Mouse (Mus musculus): ENCODE results near the gene Dop1b. TPM values are rescaled to one million over a fixed set of nuclear protein-coding genes. Genes with fewer than 3 reads are reported as not detected.

Gene Dop1b
- polyA plus RNA-seq, 1 experiment: 21.7 TPM

DNA sequence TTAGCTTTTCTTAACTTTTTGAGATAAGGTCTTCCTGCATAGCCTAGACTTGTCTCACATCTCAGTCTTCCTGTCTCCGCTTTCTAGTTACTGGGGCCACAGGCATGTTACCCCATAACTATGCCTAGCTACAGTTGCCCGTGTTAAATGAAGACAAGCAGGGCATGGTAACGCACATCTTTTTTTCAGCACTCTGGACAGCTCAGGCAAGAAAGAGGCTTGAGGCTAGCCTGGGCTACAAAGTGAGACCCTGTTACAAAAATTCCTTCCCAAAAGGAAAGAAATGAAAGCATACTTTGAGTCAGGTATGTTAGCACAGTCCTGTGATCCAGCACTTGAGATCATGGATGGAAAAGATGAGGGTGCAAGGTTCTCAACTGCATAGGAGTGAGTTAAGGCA is 138.8 kb downstream of the Dop1b start:
- Histone ChIP-seq H3K36me3 (ENCODE audit: control insufficient read depth, insufficient read depth, low read length) (peaks cover 5% of the 10 kb centered on the region), H3K27me3 (ENCODE audit: control insufficient read depth, insufficient read depth, low read length) (no peaks in the 10 kb centered on the region), H3K4me1 (ENCODE audit: control insufficient read depth, insufficient read depth, low read length) (no peaks in the 10 kb centered on the region), H3K27ac (ENCODE audit: control insufficient read depth, insufficient read depth, low read depth, low read length) (no peak overlapping the region), H3K4me3 (ENCODE audit: control insufficient read depth, low read depth, low read length) (no peak overlapping the region)
- no peak for TF ChIP-seq POLR2A (IDR thresholded peaks at IDR 0.05; ENCODE audit: control insufficient read depth, low read depth, low read length)
- no peak for TF ChIP-seq CTCF (IDR thresholded peaks at IDR 0.05; ENCODE audit: control insufficient read depth, insufficient read depth, insufficient replicate concordance, low read depth, low read length)

DNA sequence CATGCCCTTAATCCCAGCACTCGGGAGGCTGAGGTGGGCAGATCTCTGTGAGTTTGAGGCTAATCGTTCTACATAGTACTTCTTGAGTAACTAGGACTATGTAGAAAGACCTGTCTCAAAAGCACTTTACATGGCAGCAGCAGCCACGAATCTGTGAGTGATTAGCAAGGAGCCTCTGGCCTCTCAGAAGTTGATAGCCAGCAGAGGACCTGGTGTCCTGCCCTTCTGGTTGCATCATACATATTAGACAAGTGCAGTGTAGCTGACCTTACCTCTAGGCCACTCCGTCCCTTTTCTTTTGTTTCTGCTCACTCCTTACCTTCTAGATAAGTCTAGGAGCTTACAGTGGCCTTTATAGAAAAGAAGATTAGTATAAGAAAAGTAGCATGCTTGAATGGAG is 148.3 kb downstream of the Dop1b start:
- TF ChIP-seq POLR2A (IDR thresholded peaks at IDR 0.05; ENCODE audit: control insufficient read depth, low read depth, low read length) (no peak), CTCF (IDR thresholded peaks at IDR 0.05; ENCODE audit: control insufficient read depth, insufficient read depth, insufficient replicate concordance, low read depth, low read length) (no peak)
- Histone ChIP-seq H3K4me3 (ENCODE audit: control insufficient read depth, low read depth, low read length) (no peak overlapping the region), H3K4me1 (ENCODE audit: control insufficient read depth, insufficient read depth, low read length) (no peaks in the 10 kb centered on the region), H3K27ac (ENCODE audit: control insufficient read depth, insufficient read depth, low read depth, low read length) (no peak overlapping the region), H3K27me3 (ENCODE audit: control insufficient read depth, insufficient read depth, low read length) (no peaks in the 10 kb centered on the region), H3K36me3 (ENCODE audit: control insufficient read depth, insufficient read depth, low read length) (peaks cover 2% of the 10 kb centered on the region)

Other genes starting within 250 kb of the Dop1b start
- 6.2 and 7.7 TPM in 2 replicates for gene Setd4, start 107.8 kb upstream of the Dop1b start, polyA plus RNA-seq (2012; rRNA removed)
- gene Cbr1, start 106.1 kb upstream of the Dop1b start, polyA plus RNA-seq (2012; rRNA removed): 35.7 and 51.9 TPM in 2 replicates
- not detected in 2 replicates for gene Gm5678, start 83.8 kb upstream of the Dop1b start, polyA plus RNA-seq (2012; rRNA removed)
- gene Cbr3, start 28.7 kb upstream of the Dop1b start, polyA plus RNA-seq (2012; rRNA removed): 1.3 and 2.0 TPM in 2 replicates
- 9.6 and 11.6 TPM in 2 replicates for gene Morc3, start 120.2 kb downstream of the Dop1b start, polyA plus RNA-seq (2012; rRNA removed)
- gene Chaf1b, start 172.0 kb downstream of the Dop1b start, polyA plus RNA-seq (2012; rRNA removed): 9.3 and 10.1 TPM in 2 replicates

All from testis, adult 2 months (tissue).